Mouse (Mus musculus) neural tube, embryonic 13.5 days (tissue): ENCODE data around the gene Tpt1. TPM values are rescaled to one million over a fixed set of nuclear protein-coding genes. Genes with fewer than 3 reads are reported as not detected.

Experiments used
- ATAC-seq: fragments of 200-750 bp; cut with Nextera tagmentation; 2 replicates; pipeline ENCODE4 v1.8.0; 2017; ENCODE audit warnings: low read depth, mild to moderate bottlenecking, moderate TSS enrichment, moderate library complexity
- H3K27ac ChIP-seq: fragments of 300-500 bp; sonication (generic); replicated peaks from 2 replicates; pipeline ENCODE4 v1.5.1; 2015; ENCODE audit warnings: moderate library complexity, mild to moderate bottlenecking, inconsistent platforms
- H3K27me3 ChIP-seq: fragments of 300-500 bp; sonication (generic); 2 replicates; pipeline ENCODE4 v1.6.1; 2015; ENCODE audit warnings: mild to moderate bottlenecking, inconsistent platforms
- H3K36me3 ChIP-seq: fragments of 300-500 bp; sonication (generic); 2 replicates; pipeline ENCODE4 v1.6.1; 2015; ENCODE audit warnings: mild to moderate bottlenecking, inconsistent platforms
- H3K4me1 ChIP-seq: fragments of 300-500 bp; sonication (generic); replicated peaks from 2 replicates; pipeline ENCODE4 v1.6.1; 2015; ENCODE audit warnings: inconsistent platforms
- H3K4me2 ChIP-seq: fragments of 300-500 bp; sonication (generic); 2 replicates; pipeline ENCODE4 v1.6.1; 2015; ENCODE audit warnings: inconsistent platforms, mild to moderate bottlenecking, moderate library complexity
- H3K4me3 ChIP-seq: fragments of 300-500 bp; sonication (generic); 2 replicates; pipeline ENCODE4 v1.5.1; 2015; ENCODE audit warnings: mild to moderate bottlenecking, inconsistent platforms
- H3K9ac ChIP-seq: fragments of 300-500 bp; sonication (generic); 2 replicates; pipeline ENCODE4 v1.6.1; 2015; ENCODE audit warnings: moderate library complexity, mild to moderate bottlenecking, inconsistent platforms
- H3K9me3 ChIP-seq: fragments of 300-500 bp; sonication (generic); 2 replicates; pipeline ENCODE4 v1.6.1; 2016; ENCODE audit warnings: inconsistent platforms
- WGBS: fragments of 180-500 bp; shearing (Covaris S2); methylation state at CpG from one replicate; pipeline ENCODE4 v1.1.7; 2015; 5-methylcytosine and 5-hydroxymethylcytosine counted together
- polyA plus RNA-seq: library from polyadenylated mRNA; unstranded; fragments of >200 nt; fragmentation: Nextera tagmentation; extraction: Ambion mirVana; gene quantifications from 2 replicates; pipeline ENCODE4 v1.2.1, GENCODE M21; 2015

The Tpt1 gene
- polyA plus RNA-seq, 1 experiment from 2014 or later = 917 TPM

- Histone ChIP-seq H3K4me2 (no peak overlapping the region), H3K27ac (no peak overlapping the region), H3K36me3 (no peaks in the 10 kb centered on the region), H3K27me3 (no peaks in the 10 kb centered on the region), H3K9ac (no peak overlapping the region), H3K4me3 (no peak overlapping the region), H3K9me3 (no peaks in the 10 kb centered on the region), H3K4me1 (peaks cover 7% of the 10 kb centered on the region)
- 88% methylated on average over 5 of the region's 5 CpGs for WGBS
- no peak for ATAC-seq
Observed at GRCm38 (mm10) chr14:75883873-75884272, 39.0 kb downstream of the Tpt1 start.

GRCm38 (mm10) chr14:75892118-75892517 is 47.2 kb downstream of the Tpt1 start:
- H3K9ac ChIP-seq = no peak overlapping the region
- no peak overlapping the region for H3K4me3 ChIP-seq
- no peaks in the 10 kb centered on the region for H3K27me3 ChIP-seq
- WGBS = 89% methylated on average over 9 of the region's 9 CpGs
- no peak overlapping the region for H3K27ac ChIP-seq
- no peak overlapping the region for H3K4me2 ChIP-seq
- no peaks in the 10 kb centered on the region for H3K4me1 ChIP-seq
- no peaks in the 10 kb centered on the region for H3K9me3 ChIP-seq
- no peak for ATAC-seq
- H3K36me3 ChIP-seq = peaks cover 20% of the 10 kb centered on the region; the same call in 1 of the 2 replicates

Other genes starting within 250 kb of the Tpt1 start
- not detected in 2 replicates for gene Erich6b, start 202.8 kb upstream of the Tpt1 start, polyA plus RNA-seq
- gene Cog3, start 90.6 kb upstream of the Tpt1 start, polyA plus RNA-seq = 17.1 and 19.5 TPM in 2 replicates
- 8.5 and 10.2 TPM in 2 replicates for gene Slc25a30, start 58.1 kb upstream of the Tpt1 start, polyA plus RNA-seq
- 6.5 and 7.0 TPM in 2 replicates for gene Kctd4, start 109.9 kb downstream of the Tpt1 start, polyA plus RNA-seq
- 40.1 and 43.1 TPM in 2 replicates for gene Gtf2f2, start 165.8 kb downstream of the Tpt1 start, polyA plus RNA-seq